Mouse (Mus musculus) spleen, adult 2 months (tissue): ENCODE data around the gene Ptprn2. TPM values are rescaled to one million over a fixed set of nuclear protein-coding genes. Genes with fewer than 3 reads are reported as not detected.
A peak's percentile ranks its signal among the peaks of the same experiment; 100 is the strongest.

Source experiments
- DNase-seq, 2 experiments: peaks; one replicate each; pipeline versions ENCODE4 v3.0.0 to v3.0.0-alpha.2; 2012 to 2021; ENCODE audit warnings: low spot score in 2 of 2, low read depth in 1 of 2
- H3K27ac ChIP-seq: fragments of 200-500 bp; 2 replicates; pipeline ENCODE4 v1.5.1; 2012; ENCODE audit warnings: low read length, inconsistent platforms; ENCODE audit not compliant: insufficient read depth
- H3K27me3 ChIP-seq: fragments of 200-500 bp; 2 replicates; pipeline ENCODE4 v1.6.1; 2012; ENCODE audit warnings: mild to moderate bottlenecking, moderate library complexity, low read length, inconsistent platforms; ENCODE audit not compliant: control insufficient read depth, insufficient read depth
- H3K36me3 ChIP-seq: fragments of 200-500 bp; 2 replicates; pipeline ENCODE4 v1.6.1; 2012; ENCODE audit warnings: mild to moderate bottlenecking, low read length, inconsistent platforms; ENCODE audit not compliant: control insufficient read depth, insufficient read depth
- H3K4me1 ChIP-seq: fragments of 200-500 bp; 2 replicates; pipeline ENCODE4 v1.6.1; 2011; ENCODE audit warnings: inconsistent platforms; ENCODE audit not compliant: control insufficient read depth, insufficient read depth, insufficient read length
- H3K4me3 ChIP-seq: fragments of 200-500 bp; 2 replicates; pipeline ENCODE4 v1.5.1; 2011; ENCODE audit warnings: mild to moderate bottlenecking, inconsistent platforms; ENCODE audit not compliant: insufficient read depth, insufficient read length; ENCODE audit errors: extremely low read depth
- CTCF ChIP-seq: fragments of 200-500 bp; IDR thresholded peaks from 2 replicates; pipeline ENCODE4 v1.5.1; 2011; ENCODE audit warnings: mild to moderate bottlenecking, inconsistent platforms; ENCODE audit not compliant: insufficient read depth, insufficient read length, insufficient replicate concordance; ENCODE audit errors: extremely low read depth
- POLR2A ChIP-seq: fragments of 200-500 bp; IDR thresholded peaks from 2 replicates; pipeline ENCODE4 v1.6.1; 2011; ENCODE audit warnings: low read depth, low read length, inconsistent platforms
- WGBS: fragments of 180-500 bp; shearing (Covaris S2); methylation state at CpG from one replicate; pipeline ENCODE4 v1.1.7; 2018; 5-methylcytosine and 5-hydroxymethylcytosine counted together
- polyA plus RNA-seq: library from polyadenylated mRNA; depleted of rRNA; stranded (reverse); fragments of >200 nt; gene quantifications from 2 replicates; pipeline ENCODE4 v1.2.3, GENCODE M21; 2012; rRNA removed

Gene Ptprn2
- polyA plus RNA-seq = 0.77 and 0.96 TPM in 2 replicates

DNA sequence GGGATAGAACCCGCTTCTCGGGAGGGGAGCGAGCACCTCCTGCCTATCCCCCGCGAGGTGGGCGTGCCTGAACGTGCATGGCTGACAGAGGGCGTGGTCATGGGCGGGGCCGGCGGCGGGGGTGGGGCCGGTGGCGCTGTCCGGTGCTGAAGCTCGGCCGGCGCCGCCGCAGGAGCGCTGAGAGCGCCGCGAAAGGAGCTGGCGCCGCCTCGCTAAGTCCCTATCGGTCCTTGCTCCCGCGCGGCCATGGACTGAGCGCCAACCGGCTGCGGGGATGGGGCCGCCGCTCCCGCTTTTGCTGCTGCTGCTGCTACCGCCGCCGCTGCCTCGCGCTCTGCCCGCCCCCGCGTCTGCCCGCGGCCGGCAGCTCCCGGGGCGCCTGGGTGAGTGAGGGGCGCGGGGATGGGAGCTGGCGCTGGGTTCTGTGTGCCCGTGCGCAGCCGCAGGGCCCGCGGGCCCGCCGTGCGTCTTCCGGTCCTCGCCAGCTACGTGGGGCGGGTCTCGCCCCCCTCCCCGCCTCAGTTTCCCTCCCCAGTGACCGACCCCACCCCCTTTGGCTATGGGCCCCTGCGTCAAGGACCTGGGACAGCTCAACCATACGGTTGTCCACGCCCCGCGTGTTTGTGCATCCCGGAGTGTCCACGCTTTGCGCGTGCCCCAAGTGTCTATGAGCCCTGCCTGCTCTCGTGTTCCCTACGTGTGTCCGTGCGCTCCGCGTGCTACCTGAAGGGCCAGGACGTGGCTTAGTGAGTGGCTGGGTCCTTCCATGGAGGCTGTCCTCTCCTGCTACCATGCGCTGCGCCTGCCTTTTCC is at the start of gene Ptprn2:
Gene Ptprn2, plus strand, starts transcription at position 130 of the 813 bp plus-strand sequence.
- TF ChIP-seq CTCF (no peak), POLR2A (no peak)
- peak in 1 of 2 experiments; percentile 10 for DNase-seq
- no peaks in the 10 kb centered on the region for H3K36me3 ChIP-seq
- no peak within 1 kb of the TSS for H3K27ac ChIP-seq
- peak within 1 kb of the TSS; percentile 29; the same call in 1 of the 2 replicates for H3K4me3 ChIP-seq
- WGBS = 3% methylated on average over 81 of the region's 86 CpGs
- H3K4me1 ChIP-seq = peaks cover 7% of the 10 kb centered on the region
- H3K27me3 ChIP-seq = peaks cover 12% of the 10 kb centered on the region

DNA sequence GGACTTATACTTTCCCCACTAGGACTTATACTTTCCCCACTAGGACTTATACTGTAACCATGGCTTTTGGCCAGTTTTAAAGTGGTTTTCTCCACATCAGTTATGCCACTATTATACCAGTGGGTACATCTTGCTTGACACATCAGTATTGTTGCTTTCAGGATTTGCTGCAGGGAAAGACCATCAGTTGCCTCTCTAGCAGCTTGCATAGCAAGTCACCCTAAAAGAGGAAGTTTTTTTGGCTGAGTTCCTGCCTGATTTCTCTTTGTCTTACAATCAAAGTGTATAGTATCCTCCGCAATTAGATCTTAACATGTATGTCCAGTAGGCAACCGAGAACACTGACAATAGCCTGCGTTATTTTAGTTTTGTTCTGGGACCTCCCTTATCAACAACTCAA is 49.4 kb upstream of the Ptprn2 start:
- no peak for DNase-seq
- H3K4me1 ChIP-seq = no peaks in the 10 kb centered on the region
- H3K27ac ChIP-seq = no peak overlapping the region
- 65% methylated on average over 3 of the region's 3 CpGs for WGBS
- no peak for TF ChIP-seq POLR2A
- H3K36me3 ChIP-seq = peaks cover 3% of the 10 kb centered on the region
- H3K27me3 ChIP-seq = no peaks in the 10 kb centered on the region
- no peak overlapping the region for H3K4me3 ChIP-seq

DNA sequence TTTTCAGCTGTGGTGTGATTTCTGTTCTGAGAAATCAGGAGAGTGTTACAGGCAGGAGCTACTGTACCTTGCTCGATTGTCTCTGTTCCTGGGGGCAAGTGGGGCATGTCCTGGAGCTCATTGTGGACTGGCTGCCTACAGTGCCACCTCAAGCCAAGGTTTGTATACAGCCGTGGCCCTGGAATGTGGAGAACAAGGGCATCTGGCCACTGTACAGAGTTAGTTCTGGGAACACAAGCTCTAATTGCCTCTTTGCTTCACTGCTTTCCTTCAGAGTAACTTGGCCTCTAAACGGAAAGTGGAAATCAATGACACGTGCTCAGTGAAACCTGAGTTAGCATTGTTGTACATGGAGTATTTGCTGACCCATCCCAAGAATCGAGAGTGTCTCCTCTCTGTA is 46.9 kb upstream of the Ptprn2 start:
- Histone ChIP-seq H3K36me3 (peaks cover 5% of the 10 kb centered on the region), H3K4me1 (no peaks in the 10 kb centered on the region), H3K27ac (no peak overlapping the region), H3K27me3 (no peaks in the 10 kb centered on the region), H3K4me3 (no peak overlapping the region)
- 89% methylated on average over 5 of the region's 5 CpGs for WGBS
- no peak for DNase-seq
- TF ChIP-seq CTCF = no peak
- no peak for TF ChIP-seq POLR2A

DNA sequence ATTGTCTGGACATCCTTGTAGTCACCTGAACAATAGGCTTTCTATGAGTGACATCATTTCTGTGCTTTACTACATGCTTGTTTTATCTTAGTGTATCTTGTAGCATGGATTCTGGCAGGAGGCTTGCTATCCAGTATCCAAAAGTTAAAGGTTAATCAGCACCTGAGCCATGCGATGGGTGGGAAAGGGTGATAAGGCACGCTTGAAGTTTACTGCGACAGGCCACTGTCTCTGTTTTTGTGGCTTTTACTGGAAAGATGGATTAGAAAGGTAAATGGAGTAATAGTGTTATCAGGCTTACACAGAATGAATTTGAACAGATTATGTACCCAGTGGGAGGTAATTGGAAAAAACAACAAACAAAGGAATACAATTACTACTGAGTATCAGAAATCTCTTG is 43.3 kb upstream of the Ptprn2 start:
- Histone ChIP-seq H3K4me3 (no peak overlapping the region), H3K4me1 (no peaks in the 10 kb centered on the region), H3K27me3 (no peaks in the 10 kb centered on the region), H3K36me3 (peaks cover 5% of the 10 kb centered on the region), H3K27ac (no peak overlapping the region)
- no peak for TF ChIP-seq POLR2A
- no peak for DNase-seq
- WGBS = 87% methylated on average over 3 of the region's 3 CpGs

DNA sequence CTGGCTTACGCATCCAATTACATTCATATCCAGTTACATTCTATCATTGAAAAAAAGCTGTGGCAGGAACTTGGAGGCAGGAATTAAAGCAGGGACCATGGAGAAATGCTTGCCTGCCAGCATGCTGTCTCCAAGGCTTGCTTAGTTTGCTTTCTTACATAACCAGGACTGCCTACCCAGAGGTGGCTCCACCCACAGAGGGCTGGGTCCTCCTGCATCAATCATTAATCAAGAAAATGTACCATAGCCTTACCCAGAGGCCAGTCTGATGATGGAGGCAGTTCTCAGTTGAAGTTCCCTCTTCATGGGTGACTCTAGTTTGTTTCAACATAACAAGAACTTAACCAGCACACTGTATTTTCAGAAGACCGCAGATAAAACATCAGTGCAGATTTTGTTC is 36.0 kb upstream of the Ptprn2 start:
- WGBS = 97% methylated on average over 2 of the region's 2 CpGs
- no peak for DNase-seq
- Histone ChIP-seq H3K27me3 (no peaks in the 10 kb centered on the region), H3K4me3 (no peak overlapping the region), H3K36me3 (no peaks in the 10 kb centered on the region; the same call in 1 of the 2 replicates), H3K27ac (no peak overlapping the region), H3K4me1 (no peaks in the 10 kb centered on the region)
- TF ChIP-seq POLR2A (no peak), CTCF (no peak)

DNA sequence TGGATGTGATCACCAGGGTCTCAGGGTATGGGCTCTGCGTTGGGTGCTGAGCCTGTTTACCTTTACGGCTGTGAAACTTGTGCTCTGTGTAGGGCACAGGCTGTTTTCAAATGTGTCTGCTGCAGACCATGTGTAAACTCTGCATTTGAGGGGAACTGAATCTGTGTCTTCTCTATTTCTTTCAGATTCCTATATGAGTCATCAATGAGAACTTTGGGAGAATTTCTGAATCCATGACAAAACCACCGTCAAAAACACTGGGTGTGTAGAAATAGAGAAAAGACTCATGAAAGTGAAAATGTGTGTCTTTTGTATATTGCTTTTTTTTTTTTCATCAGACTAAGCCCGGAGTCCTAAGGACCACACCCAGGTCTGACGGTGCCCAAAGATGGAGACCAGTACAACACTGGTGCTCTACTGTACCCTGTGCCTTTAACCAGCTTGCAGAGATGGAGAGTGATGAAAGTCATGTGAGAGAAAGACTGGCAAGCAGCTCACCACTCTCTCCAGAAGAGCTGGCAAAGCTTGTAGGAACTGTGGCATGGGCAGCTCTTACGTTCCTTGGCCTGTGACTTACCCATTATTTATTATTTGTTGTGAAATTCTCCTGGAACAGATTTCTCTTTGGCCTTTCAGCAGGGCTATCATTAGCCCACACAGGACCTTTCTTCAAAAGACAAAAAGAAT is 25.0 kb upstream of the Ptprn2 start:
- Histone ChIP-seq H3K4me3 (no peak overlapping the region), H3K36me3 (no peaks in the 10 kb centered on the region), H3K27ac (peak overlapping the region; percentile 45; the same call in 1 of the 2 replicates), H3K27me3 (no peaks in the 10 kb centered on the region), H3K4me1 (no peaks in the 10 kb centered on the region)
- no peak for TF ChIP-seq POLR2A
- no peak for TF ChIP-seq CTCF
- WGBS = 90% methylated on average over 6 of the region's 6 CpGs
- DNase-seq = no peak

DNA sequence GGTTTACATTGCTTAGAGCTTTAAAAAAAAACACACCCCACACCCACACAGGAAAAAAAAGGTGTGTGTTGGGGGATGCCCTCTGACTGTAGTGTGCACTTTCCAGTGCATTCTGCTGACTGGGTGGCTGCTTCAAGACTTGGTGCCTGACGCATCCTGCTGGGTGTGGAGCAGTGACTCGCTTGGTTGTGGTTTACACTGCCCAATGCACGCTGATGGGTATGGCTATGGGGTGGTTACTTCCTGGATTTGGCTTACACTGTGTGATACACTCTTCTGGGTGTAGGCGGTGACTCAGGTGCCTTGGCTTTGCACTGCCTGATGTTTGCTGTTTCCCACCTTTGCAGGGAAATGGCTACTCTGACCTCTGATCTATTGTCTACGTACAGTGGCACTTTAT is 18.5 kb upstream of the Ptprn2 start:
- no peak for TF ChIP-seq POLR2A
- TF ChIP-seq CTCF = no peak
- no peaks in the 10 kb centered on the region for H3K36me3 ChIP-seq
- no peak overlapping the region for H3K4me3 ChIP-seq

More for the DNA sequence above, 18.5 kb upstream of the Ptprn2 start:
- WGBS = 53% methylated on average over 5 of the region's 5 CpGs
- DNase-seq = peak in 1 of 2 experiments; percentile 44
- no peak overlapping the region for H3K27ac ChIP-seq
- H3K4me1 ChIP-seq = no peaks in the 10 kb centered on the region; the same call in 1 of the 2 replicates
- H3K27me3 ChIP-seq = no peaks in the 10 kb centered on the region
